Mouse (Mus musculus): ENCODE measurements at regions not wholly inside any gene's neighbourhood (a gene's known extent, or its start where the extent isn't known, plus 50 kb on each side); places are given as distances from the start of the nearest gene placed in this dataset.

DNA sequence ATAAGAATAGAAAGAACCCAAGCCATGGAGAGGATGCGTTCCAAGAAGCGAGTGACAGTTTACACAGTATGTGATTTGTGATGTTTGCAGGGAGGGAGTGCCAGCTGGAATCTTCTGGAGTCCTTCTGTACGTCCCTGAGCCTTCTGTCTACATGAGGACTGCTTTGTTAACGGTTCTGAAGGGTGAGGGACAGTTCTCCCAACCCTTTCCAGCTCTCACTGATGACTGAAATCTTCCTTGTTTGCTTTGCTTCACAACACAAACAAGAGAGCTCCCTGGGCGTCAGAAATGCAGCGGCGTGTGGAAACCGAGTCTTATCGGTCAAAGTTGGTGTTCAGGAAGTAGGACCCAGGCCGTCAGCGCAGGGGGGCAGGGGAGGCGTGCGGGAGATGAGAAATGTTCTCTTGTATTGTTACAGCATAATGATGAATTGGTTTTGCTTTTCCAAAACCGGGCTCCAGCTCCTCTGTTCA, 112.2 kb upstream of the Npvf start:
- TF ChIP-seq CTCF (IDR thresholded peaks at IDR 0.05; ENCODE audit: low read depth) (no peak), EP300 (optimal IDR thresholded peaks at IDR 0.05) (no peak)

Measured in stomach, postnatal 0 days (tissue).